In genomic region chr2:116200795-116201194, GRCm38 (mm10) we compare ENCODE assay signal across 27 mouse cellular contexts.
DNase-seq lines count a peak whose midpoint lies in the region; ATAC-seq and TF ChIP-seq lines count a peak whose summit lies in the region.
"Had no signal": no experiment of that assay in that cellular context is flagged by ENCODE, and none has a peak within 500 bp of the region (broad histone marks: within the 10 kb centered on the region; RNA-seq: fewer than 3 reads in every experiment).

No protein-coding gene starts in this region.

- 67% methylated on average over 5 of the region's 5 CpGs for WGBS in forebrain, embryonic 13.5 days
- WGBS in forebrain, embryonic 10.5 days, result 83% methylated on average over 5 of the region's 5 CpGs
- WGBS in midbrain, embryonic 15.5 days, result 52% methylated on average over 5 of the region's 5 CpGs
- WGBS in midbrain, postnatal 0 days, result 57% methylated on average over 5 of the region's 5 CpGs
- WGBS in forebrain, embryonic 16.5 days, result 56% methylated on average over 5 of the region's 5 CpGs
- 51% methylated on average over 5 of the region's 5 CpGs for WGBS in hindbrain, embryonic 16.5 days
- 84% methylated on average over 5 of the region's 5 CpGs for WGBS in thymus, adult 2 months

- H3K27ac ChIP-seq in forebrain, embryonic 13.5 days, result no peak overlapping the region; the same call in 1 of the 2 replicates
- no peak overlapping the region for H3K27ac ChIP-seq in forebrain, embryonic 10.5 days
- H3K27ac ChIP-seq in midbrain, embryonic 15.5 days, result no peak overlapping the region
- no peak overlapping the region for H3K27ac ChIP-seq in midbrain, postnatal 0 days (ENCODE audit: low read depth, low read length)
- peak overlapping the region; percentile 57; the same call in 1 of the 2 replicates for H3K27ac ChIP-seq in forebrain, embryonic 16.5 days (ENCODE audit: low read length)
- H3K27ac ChIP-seq in hindbrain, embryonic 16.5 days (ENCODE audit: low read depth, low read length), result no peak overlapping the region
- no peak overlapping the region for H3K27ac ChIP-seq in thymus, adult 2 months (ENCODE audit: control insufficient read depth, insufficient read depth, low read length)
- H3K27ac ChIP-seq: gastrocnemius, adult 2 months; heart, embryonic 13.5 days; intestine, embryonic 15.5 days; kidney, postnatal 0 days; liver, embryonic 13.5 days had no signal

- H3K4me1 ChIP-seq in forebrain, embryonic 13.5 days, result 0 out of 2 replicates have a peak, but pooled peaks cover 3% of the 10 kb centered on the region
- no peaks in the 10 kb centered on the region for H3K4me1 ChIP-seq in forebrain, embryonic 10.5 days
- 0 out of 2 replicates have a peak, but pooled peaks cover 4% of the 10 kb centered on the region for H3K4me1 ChIP-seq in midbrain, embryonic 15.5 days
- no peaks in the 10 kb centered on the region for H3K4me1 ChIP-seq in midbrain, postnatal 0 days (ENCODE audit: insufficient read depth, low read length)
- H3K4me1 ChIP-seq in forebrain, embryonic 16.5 days (replicated peaks; ENCODE audit: control insufficient read depth, insufficient read depth, low read length), result peaks cover 7% of the 10 kb centered on the region; the same call in 1 of the 2 replicates
- H3K4me1 ChIP-seq in hindbrain, embryonic 16.5 days (ENCODE audit: control insufficient read depth, insufficient read depth, low read depth, low read length), result peaks cover 3% of the 10 kb centered on the region; the same call in 1 of the 2 replicates
- no peaks in the 10 kb centered on the region for H3K4me1 ChIP-seq in thymus, adult 2 months (replicated peaks; ENCODE audit: control insufficient read depth, insufficient read depth, low read length)
- H3K4me1 ChIP-seq: heart, embryonic 13.5 days; intestine, embryonic 15.5 days; liver, embryonic 13.5 days; megakaryocyte, embryonic 14.5 days had no signal

- no peak overlapping the region for H3K4me3 ChIP-seq in forebrain, embryonic 13.5 days
- no peak overlapping the region for H3K4me3 ChIP-seq in forebrain, embryonic 10.5 days
- no peak overlapping the region for H3K4me3 ChIP-seq in midbrain, embryonic 15.5 days
- no peak overlapping the region for H3K4me3 ChIP-seq in midbrain, postnatal 0 days (ENCODE audit: low read depth, low read length)
- H3K4me3 ChIP-seq in forebrain, embryonic 16.5 days (replicated peaks; ENCODE audit: low read length), result no peak overlapping the region
- no peak overlapping the region for H3K4me3 ChIP-seq in hindbrain, embryonic 16.5 days (ENCODE audit: low read length)
- no peak overlapping the region for H3K4me3 ChIP-seq in thymus, adult 2 months (ENCODE audit: control insufficient read depth, insufficient read depth, low read length)
- H3K4me3 ChIP-seq: gastrocnemius, adult 2 months; heart, embryonic 13.5 days; intestine, embryonic 15.5 days; liver, embryonic 13.5 days; megakaryocyte, embryonic 14.5 days had no signal

- H3K9ac ChIP-seq in forebrain, embryonic 13.5 days, result no peak overlapping the region
- no peak overlapping the region for H3K9ac ChIP-seq in midbrain, embryonic 15.5 days
- H3K9ac ChIP-seq in midbrain, postnatal 0 days (replicated peaks; ENCODE audit: low read length, poor library complexity, severe bottlenecking), result no peak overlapping the region
- no peak overlapping the region for H3K9ac ChIP-seq in forebrain, embryonic 16.5 days (replicated peaks; ENCODE audit: low read depth, low read length)
- no peak overlapping the region for H3K9ac ChIP-seq in hindbrain, embryonic 16.5 days (ENCODE audit: low read depth, low read length)
- H3K9ac ChIP-seq: heart, embryonic 13.5 days; intestine, embryonic 15.5 days; liver, embryonic 13.5 days had no signal

- no peak for TF ChIP-seq CTCF in midbrain, postnatal 0 days (IDR thresholded peaks at IDR 0.05)
- TF ChIP-seq CTCF in thymus, adult 2 months (IDR thresholded peaks at IDR 0.05; ENCODE audit: borderline replicate concordance, control insufficient read depth, extremely low read depth, insufficient read depth, low read length, poor library complexity), result no peak

- no peaks in the 10 kb centered on the region for H3K9me3 ChIP-seq in forebrain, embryonic 13.5 days (replicated peaks)
- H3K9me3 ChIP-seq in forebrain, embryonic 10.5 days, result no peaks in the 10 kb centered on the region
- H3K9me3 ChIP-seq in midbrain, embryonic 15.5 days, result no peaks in the 10 kb centered on the region
- no peaks in the 10 kb centered on the region for H3K9me3 ChIP-seq in midbrain, postnatal 0 days (ENCODE audit: low read length)
- H3K9me3 ChIP-seq in forebrain, embryonic 16.5 days (ENCODE audit: control insufficient read depth, low read length), result no peaks in the 10 kb centered on the region
- no peaks in the 10 kb centered on the region for H3K9me3 ChIP-seq in hindbrain, embryonic 16.5 days (ENCODE audit: control insufficient read depth, low read length)
- H3K9me3 ChIP-seq: heart, embryonic 13.5 days; intestine, embryonic 15.5 days; liver, embryonic 13.5 days; megakaryocyte, embryonic 14.5 days had no signal

- H3K36me3 ChIP-seq in forebrain, embryonic 13.5 days (ENCODE audit: poor library complexity, severe bottlenecking), result no peaks in the 10 kb centered on the region
- H3K36me3 ChIP-seq in forebrain, embryonic 10.5 days (replicated peaks), result no peaks in the 10 kb centered on the region
- H3K36me3 ChIP-seq in midbrain, embryonic 15.5 days (replicated peaks), result no peaks in the 10 kb centered on the region
- no peaks in the 10 kb centered on the region for H3K36me3 ChIP-seq in midbrain, postnatal 0 days (ENCODE audit: insufficient read depth, low read length)
- no peaks in the 10 kb centered on the region for H3K36me3 ChIP-seq in forebrain, embryonic 16.5 days (ENCODE audit: control insufficient read depth, insufficient read depth)
- H3K36me3 ChIP-seq in hindbrain, embryonic 16.5 days (ENCODE audit: control insufficient read depth, insufficient read depth, low read length), result no peaks in the 10 kb centered on the region
- H3K36me3 ChIP-seq in thymus, adult 2 months (ENCODE audit: control insufficient read depth, insufficient read depth, low read length), result no peaks in the 10 kb centered on the region
- H3K36me3 ChIP-seq: G1E; heart, embryonic 13.5 days; intestine, embryonic 15.5 days; liver, embryonic 13.5 days had no signal

- H3K4me2 ChIP-seq in forebrain, embryonic 13.5 days, result no peak overlapping the region
- no peak overlapping the region for H3K4me2 ChIP-seq in midbrain, embryonic 15.5 days
- no peak overlapping the region for H3K4me2 ChIP-seq in midbrain, postnatal 0 days (ENCODE audit: low read depth, low read length, poor library complexity, severe bottlenecking)
- H3K4me2 ChIP-seq in forebrain, embryonic 16.5 days (ENCODE audit: low read length), result no peak overlapping the region
- 0 out of 2 replicates have a peak overlapping the region, but pooled peaks have one; percentile 14 for H3K4me2 ChIP-seq in hindbrain, embryonic 16.5 days (ENCODE audit: low read length)
- H3K4me2 ChIP-seq: heart, embryonic 13.5 days; intestine, embryonic 15.5 days; liver, embryonic 13.5 days had no signal

- no peaks in the 10 kb centered on the region for H3K27me3 ChIP-seq in forebrain, embryonic 13.5 days
- no peaks in the 10 kb centered on the region for H3K27me3 ChIP-seq in forebrain, embryonic 10.5 days (ENCODE audit: poor library complexity, severe bottlenecking)
- H3K27me3 ChIP-seq in midbrain, embryonic 15.5 days (replicated peaks), result no peaks in the 10 kb centered on the region
- no peaks in the 10 kb centered on the region for H3K27me3 ChIP-seq in midbrain, postnatal 0 days (ENCODE audit: insufficient read depth, low read length)
- no peaks in the 10 kb centered on the region for H3K27me3 ChIP-seq in forebrain, embryonic 16.5 days (replicated peaks; ENCODE audit: control insufficient read depth, insufficient read depth, low read length)
- no peaks in the 10 kb centered on the region for H3K27me3 ChIP-seq in hindbrain, embryonic 16.5 days (replicated peaks; ENCODE audit: control insufficient read depth, insufficient read depth, low read length)
- no peaks in the 10 kb centered on the region for H3K27me3 ChIP-seq in thymus, adult 2 months (ENCODE audit: control insufficient read depth, insufficient read depth, low read length)
- H3K27me3 ChIP-seq: heart, embryonic 13.5 days; intestine, embryonic 15.5 days; liver, embryonic 13.5 days; megakaryocyte, embryonic 14.5 days had no signal

- no peak for DNase-seq in forebrain, embryonic 10.5 days (ENCODE audit: extremely low spot score, low spot score)
- no peak for DNase-seq in midbrain, postnatal 0 days (ENCODE audit: low spot score)
- no peak for DNase-seq in gastrocnemius, postnatal 10 days
- no peak for DNase-seq in thymus, adult 2 months
- DNase-seq: adrenal gland, adult 8-10 months; cerebellum, adult 11 months; cerebellum, adult 9-10 months; cerebellum, postnatal 36 days; gastrocnemius, adult 2 months; heart, postnatal 10 days; kidney, adult 8-10 months; kidney, postnatal 4 days; left cerebral cortex, postnatal 4 days; liver, embryonic 13.5 days; lung, adult 18-20 months; lung, postnatal 4 days; thymus, postnatal 14 days had no signal

- TF ChIP-seq POLR2A in thymus, adult 2 months (IDR thresholded peaks at IDR 0.05; ENCODE audit: control insufficient read depth, extremely low read depth, insufficient read depth, low read length, poor library complexity), result no peak

- ATAC-seq in forebrain, embryonic 13.5 days, result 0 out of 2 replicates have a peak, but pooled peaks have one; percentile 20
- ATAC-seq in midbrain, embryonic 15.5 days (replicated peaks), result peak; percentile 52; the same call in 1 of the 2 replicates
- ATAC-seq in midbrain, postnatal 0 days (ENCODE audit: low FRiP score), result no peak
- peak; percentile 37 for ATAC-seq in forebrain, embryonic 16.5 days
- no peak for ATAC-seq in hindbrain, embryonic 16.5 days
- ATAC-seq: intestine, embryonic 15.5 days; lung, postnatal 0 days had no signal

Comparison
In these comparisons a context has a peak if more than half of its experiments do, and no peak if none do; other contexts are left out.
1. ATAC-seq: peak in forebrain, embryonic 13.5 days (single experiment), midbrain, embryonic 15.5 days (single experiment) and forebrain, embryonic 16.5 days (single experiment); none in midbrain, postnatal 0 days (single experiment) and hindbrain, embryonic 16.5 days (single experiment).